Mouse (Mus musculus) kidney, embryonic 15.5 days (tissue): Measurements from ENCODE around the gene Cnpy4. TPM values are rescaled to one million over a fixed set of nuclear protein-coding genes. Genes with fewer than 3 reads are reported as not detected.

ENCODE experiments used
- ATAC-seq: fragments of 200-750 bp; cut with Nextera tagmentation; replicated peaks from 2 replicates; pipeline ENCODE4 v1.8.0; 2017; ENCODE audit warnings: moderate TSS enrichment; ENCODE audit not compliant: low FRiP score
- H3K27ac ChIP-seq: fragments of 300-500 bp; sonication (generic); 2 replicates; pipeline ENCODE4 v1.5.1; 2015; ENCODE audit warnings: mild to moderate bottlenecking, inconsistent platforms
- H3K27me3 ChIP-seq: fragments of 300-500 bp; sonication (generic); 2 replicates; pipeline ENCODE4 v1.6.1; 2015; ENCODE audit warnings: inconsistent platforms
- H3K36me3 ChIP-seq: fragments of 300-500 bp; sonication (generic); 2 replicates; pipeline ENCODE4 v1.6.1; 2015; ENCODE audit warnings: inconsistent platforms
- H3K4me1 ChIP-seq: fragments of 300-500 bp; sonication (generic); 2 replicates; pipeline ENCODE4 v1.6.1; 2015; ENCODE audit warnings: inconsistent platforms
- H3K4me2 ChIP-seq: fragments of 300-500 bp; sonication (generic); 2 replicates; pipeline ENCODE4 v1.6.1; 2015; ENCODE audit warnings: moderate library complexity, mild to moderate bottlenecking, inconsistent platforms
- H3K4me3 ChIP-seq: fragments of 300-500 bp; sonication (generic); replicated peaks from 2 replicates; pipeline ENCODE4 v1.5.1; 2015; ENCODE audit warnings: mild to moderate bottlenecking, inconsistent platforms
- H3K9ac ChIP-seq: fragments of 300-500 bp; sonication (generic); 2 replicates; pipeline ENCODE4 v1.6.1; 2015; ENCODE audit warnings: mild to moderate bottlenecking, inconsistent platforms
- H3K9me3 ChIP-seq: fragments of 300-500 bp; sonication (generic); replicated peaks from 2 replicates; pipeline ENCODE4 v1.6.1; 2016; ENCODE audit warnings: inconsistent platforms
- WGBS: fragments of 180-500 bp; shearing (Covaris S2); methylation state at CpG from one replicate; pipeline ENCODE4 v1.1.7; 2015; ENCODE audit warnings: mixed read lengths; 5-methylcytosine and 5-hydroxymethylcytosine counted together
- polyA plus RNA-seq: library from polyadenylated mRNA; unstranded; fragments of >200 nt; fragmentation: Nextera tagmentation; extraction: Ambion mirVana; gene quantifications from 2 replicates; pipeline ENCODE4 v1.2.1, GENCODE M21; 2015

Cnpy4 gene
- polyA plus RNA-seq = 61.9 and 62.9 TPM in 2 replicates

DNA sequence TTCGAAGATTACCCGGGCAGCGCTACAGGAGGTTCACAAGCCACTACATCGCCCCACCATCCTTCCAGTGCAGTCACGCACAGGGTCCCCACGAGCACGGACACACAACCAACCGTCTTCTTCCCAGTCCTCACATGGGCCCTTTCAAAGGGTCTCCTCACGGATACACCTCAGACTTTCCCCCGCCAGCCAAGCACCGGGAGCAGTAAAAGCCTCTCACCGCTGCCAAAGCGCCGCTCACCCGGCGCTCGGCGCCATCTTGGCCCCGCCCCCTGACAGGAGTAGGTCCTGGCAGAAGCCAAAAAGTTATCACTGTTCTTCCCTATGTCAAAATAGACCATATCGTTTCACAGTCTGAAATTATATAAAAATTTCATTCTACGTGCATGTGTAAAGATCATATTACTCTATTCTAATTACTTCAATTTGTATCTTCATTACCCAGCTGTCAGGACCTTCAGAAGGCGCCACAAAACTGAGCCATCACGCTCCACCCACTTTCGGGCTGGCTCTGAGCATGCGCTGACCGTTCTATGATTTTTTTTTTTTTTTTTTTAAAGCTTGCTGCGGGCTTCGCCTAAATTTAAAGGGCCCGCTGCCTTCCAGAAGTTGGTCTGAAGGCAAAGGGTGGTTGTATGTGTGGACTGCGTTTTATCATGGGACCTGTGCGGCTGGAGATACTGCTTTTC lies at the start of gene Cnpy4, which contains the start of gene Taf6:
TSS of gene Cnpy4 (plus strand) at position 536 of the 689 bp plus-strand sequence.
TSS of gene Taf6 (minus strand) at position 502 of the 689 bp plus-strand sequence.
- Histone ChIP-seq H3K27ac (peak within 1 kb of the TSS; percentile 84), H3K36me3 (peaks cover 56% of the 10 kb centered on the region), H3K4me2 (peak within 1 kb of the TSS; percentile 79), H3K4me3 (peak within 1 kb of the TSS; percentile 87), H3K27me3 (no peaks in the 10 kb centered on the region), H3K9me3 (no peaks in the 10 kb centered on the region), H3K4me1 (peaks cover 15% of the 10 kb centered on the region), H3K9ac (peak within 1 kb of the TSS; percentile 83)
- under 1% methylated on average over 31 of the region's 31 CpGs for WGBS
- peak; percentile 88 for ATAC-seq

DNA sequence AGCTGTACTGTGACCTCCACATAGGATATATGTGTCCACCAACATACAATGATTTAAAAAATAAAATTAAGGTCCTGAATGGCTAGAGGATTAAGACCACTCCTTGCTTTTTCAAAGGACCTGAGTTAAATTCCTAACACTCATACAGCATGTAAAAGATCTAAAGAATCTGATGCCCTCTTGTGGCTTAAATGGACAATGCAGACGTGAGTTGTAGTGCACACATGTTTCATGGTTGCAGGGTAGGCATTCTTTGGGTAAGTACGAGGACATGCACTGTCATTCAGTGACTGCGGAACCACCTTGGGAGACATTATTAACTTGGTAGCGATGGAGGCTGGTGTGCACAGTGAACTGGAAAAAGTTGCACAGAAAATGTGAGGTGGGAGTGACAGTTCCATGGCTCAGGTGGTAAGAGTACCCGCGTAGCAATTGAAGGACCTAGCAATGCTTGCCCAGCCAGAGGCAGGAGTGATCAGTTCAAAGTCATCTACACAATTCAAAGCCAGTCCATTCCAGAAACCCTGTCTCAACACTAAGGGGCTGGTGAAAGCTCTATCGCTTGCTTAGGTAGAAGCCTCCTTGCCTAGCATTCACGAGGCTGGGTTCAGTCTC lies 49.2 kb upstream of the Cnpy4 start:
- no peaks in the 10 kb centered on the region for H3K27me3 ChIP-seq
- no peak overlapping the region for H3K4me2 ChIP-seq
- no peak overlapping the region for H3K4me3 ChIP-seq
- no peak overlapping the region for H3K9ac ChIP-seq
- ATAC-seq = no peak
- peaks cover 38% of the 10 kb centered on the region for H3K36me3 ChIP-seq
- H3K4me1 ChIP-seq = no peaks in the 10 kb centered on the region
- no peaks in the 10 kb centered on the region for H3K9me3 ChIP-seq
- no peak overlapping the region for H3K27ac ChIP-seq
- 57% methylated on average over 8 of the region's 8 CpGs for WGBS

GRCm38 (mm10) chr5:138138585-138138984 lies 48.7 kb upstream of the Cnpy4 start:
- no peak overlapping the region for H3K4me2 ChIP-seq
- no peaks in the 10 kb centered on the region for H3K9me3 ChIP-seq
- no peak overlapping the region for H3K9ac ChIP-seq
- no peaks in the 10 kb centered on the region for H3K27me3 ChIP-seq
- no peaks in the 10 kb centered on the region for H3K4me1 ChIP-seq
- 67% methylated on average over 4 of the region's 4 CpGs for WGBS
- H3K27ac ChIP-seq = no peak overlapping the region
- no peak overlapping the region for H3K4me3 ChIP-seq
- ATAC-seq = no peak
- H3K36me3 ChIP-seq = peaks cover 38% of the 10 kb centered on the region

DNA sequence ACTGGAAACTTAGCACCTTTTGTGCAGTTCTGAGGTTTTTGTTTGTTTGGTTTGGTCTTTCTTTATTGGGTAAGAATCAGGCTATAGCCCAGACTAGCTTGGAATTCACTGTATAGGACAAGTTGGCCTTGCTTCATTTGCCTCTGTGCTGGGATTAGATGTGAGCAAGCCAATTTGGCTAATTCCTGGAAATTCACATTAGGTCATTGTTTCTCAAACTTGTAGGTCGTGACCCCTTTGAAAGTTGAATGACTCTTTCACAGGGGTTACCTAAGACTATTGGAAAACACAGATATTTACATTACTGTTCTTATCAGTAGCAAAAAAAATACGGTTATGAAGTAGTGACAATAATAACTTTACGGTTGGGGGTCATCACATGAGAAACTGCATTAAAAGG lies 32.9 kb upstream of the Cnpy4 start:
- 87% methylated on average over 3 of the region's 3 CpGs for WGBS

GRCm38 (mm10) chr5:138155443-138155976 lies 31.8 kb upstream of the Cnpy4 start, which contains the start of gene Zfp113:
Zfp113 (minus strand) TSS chr5:138155744.
- under 1% methylated on average over 31 of the region's 31 CpGs for WGBS
- H3K4me3 ChIP-seq = peak within 1 kb of the TSS; percentile 86
- peak within 1 kb of the TSS; percentile 91 for H3K9ac ChIP-seq
- peaks cover 26% of the 10 kb centered on the region for H3K36me3 ChIP-seq
- peak within 1 kb of the TSS; percentile 93 for H3K27ac ChIP-seq
- H3K4me1 ChIP-seq = peaks cover 16% of the 10 kb centered on the region
- H3K9me3 ChIP-seq = no peaks in the 10 kb centered on the region
- ATAC-seq = peak; percentile 97
- peak within 1 kb of the TSS; percentile 72 for H3K4me2 ChIP-seq
- H3K27me3 ChIP-seq = no peaks in the 10 kb centered on the region

More for the DNA sequence above, 32.9 kb upstream of the Cnpy4 start:
- Histone ChIP-seq H3K9ac (peak overlapping the region; percentile 91), H3K36me3 (peaks cover 32% of the 10 kb centered on the region), H3K27me3 (no peaks in the 10 kb centered on the region), H3K4me2 (peak overlapping the region; percentile 72), H3K9me3 (no peaks in the 10 kb centered on the region), H3K27ac (0 out of 2 replicates have a peak overlapping the region, but pooled peaks have one; percentile 93), H3K4me3 (peak overlapping the region; percentile 86), H3K4me1 (peaks cover 12% of the 10 kb centered on the region)
- no peak for ATAC-seq

GRCm38 (mm10) chr5:138160224-138160762 lies 27.0 kb upstream of the Cnpy4 start:
- Histone ChIP-seq H3K4me2 (peak overlapping the region; percentile 61), H3K27me3 (no peaks in the 10 kb centered on the region), H3K9ac (peak overlapping the region; percentile 81; the same call in 1 of the 2 replicates), H3K4me1 (peaks cover 21% of the 10 kb centered on the region), H3K4me3 (peak overlapping the region; percentile 79), H3K36me3 (peaks cover 31% of the 10 kb centered on the region), H3K9me3 (no peaks in the 10 kb centered on the region), H3K27ac (peak overlapping the region; percentile 82)
- WGBS = 67% methylated on average over 7 of the region's 7 CpGs
- no peak for ATAC-seq

DNA sequence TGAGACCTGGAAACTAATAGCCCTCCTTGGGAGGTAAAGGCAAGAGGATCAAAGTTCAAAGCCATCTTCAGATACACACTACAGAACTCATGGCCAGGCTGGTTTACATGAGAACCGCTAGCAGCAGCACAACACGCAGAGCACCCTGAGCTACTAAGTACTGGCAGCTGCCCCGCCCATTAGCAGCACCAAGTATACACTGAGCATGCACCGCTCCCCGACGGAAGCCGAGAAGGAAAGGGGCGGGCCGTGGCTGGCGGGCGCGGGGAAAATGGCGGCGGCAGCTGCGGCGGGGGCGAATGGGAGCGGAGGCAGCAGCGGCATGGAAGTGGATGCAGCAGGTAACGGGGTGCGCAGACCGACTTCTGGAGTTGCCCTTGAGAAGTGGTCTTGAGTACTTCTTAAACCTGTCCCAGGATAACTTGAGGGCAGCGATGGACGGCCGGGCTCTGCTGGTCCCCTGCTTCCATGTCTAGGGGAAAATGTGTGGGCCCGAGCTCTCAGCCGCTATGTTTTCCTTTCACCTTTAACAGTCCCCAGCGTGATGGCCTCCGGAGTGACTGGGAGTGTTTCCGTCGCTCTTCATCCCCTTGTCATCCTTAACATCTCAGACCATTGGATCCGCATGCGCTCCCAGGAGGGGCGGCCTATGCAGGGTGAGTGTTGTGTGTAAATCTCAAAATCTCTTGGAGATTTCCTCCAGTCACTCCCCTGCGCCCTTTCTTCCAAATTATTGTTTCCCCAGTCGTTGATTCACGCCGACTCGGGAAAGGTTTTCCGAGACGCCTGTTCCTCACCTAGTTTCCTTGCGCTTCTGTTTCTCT lies 26.2 kb upstream of the Cnpy4 start, which contains the start of gene Cops6:
TSS of gene Cops6 (plus strand) at position 230 of the 824 bp plus-strand sequence.
- H3K9me3 ChIP-seq = no peaks in the 10 kb centered on the region
- peak within 1 kb of the TSS; percentile 81 for H3K9ac ChIP-seq
- peak; percentile 96 for ATAC-seq

GRCm38 (mm10) chr5:138163046-138163445 lies 24.2 kb upstream of the Cnpy4 start:
- H3K4me3 ChIP-seq = no peak overlapping the region
- 62% methylated on average over 6 of the region's 6 CpGs for WGBS
- H3K4me1 ChIP-seq = peaks cover 25% of the 10 kb centered on the region
- ATAC-seq = no peak
- H3K9ac ChIP-seq = no peak overlapping the region
- H3K4me2 ChIP-seq = no peak overlapping the region
- H3K36me3 ChIP-seq = peaks cover 59% of the 10 kb centered on the region
- H3K27ac ChIP-seq = no peak overlapping the region
- H3K9me3 ChIP-seq = no peaks in the 10 kb centered on the region
- H3K27me3 ChIP-seq = no peaks in the 10 kb centered on the region

More for the DNA sequence above, 26.2 kb upstream of the Cnpy4 start, which contains the start of gene Cops6:
- Histone ChIP-seq H3K4me1 (peaks cover 22% of the 10 kb centered on the region), H3K4me3 (peak within 1 kb of the TSS; percentile 79), H3K4me2 (peak within 1 kb of the TSS; percentile 61), H3K27ac (peak within 1 kb of the TSS; percentile 82), H3K27me3 (no peaks in the 10 kb centered on the region), H3K36me3 (peaks cover 39% of the 10 kb centered on the region)
- 1% methylated on average over 42 of the region's 42 CpGs for WGBS

DNA sequence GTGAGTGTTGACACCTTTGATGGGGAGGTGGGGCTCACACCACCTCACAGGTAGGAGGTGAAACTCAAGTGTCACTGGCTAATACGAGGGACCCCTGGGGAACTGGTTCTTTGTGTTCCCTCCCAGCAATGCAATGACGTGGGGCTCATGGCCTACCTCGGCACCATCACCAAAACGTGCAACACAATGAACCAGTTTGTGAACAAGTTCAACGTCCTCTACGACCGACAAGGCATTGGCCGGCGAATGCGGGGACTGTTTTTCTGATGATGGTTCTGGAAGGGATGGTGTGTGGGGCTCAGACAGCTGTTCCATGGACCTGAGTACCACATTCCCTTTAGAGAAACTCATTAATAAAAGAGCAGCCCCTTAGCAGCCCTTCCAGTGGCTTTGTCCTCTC lies 23.7 kb upstream of the Cnpy4 start:
- H3K9me3 ChIP-seq = no peaks in the 10 kb centered on the region
- no peak overlapping the region for H3K4me2 ChIP-seq
- 69% methylated on average over 10 of the region's 10 CpGs for WGBS
- no peak overlapping the region for H3K9ac ChIP-seq
- no peak for ATAC-seq
- no peaks in the 10 kb centered on the region for H3K27me3 ChIP-seq
- H3K4me3 ChIP-seq = no peak overlapping the region
- H3K4me1 ChIP-seq = peaks cover 25% of the 10 kb centered on the region
- H3K27ac ChIP-seq = no peak overlapping the region
- H3K36me3 ChIP-seq = peaks cover 64% of the 10 kb centered on the region

DNA sequence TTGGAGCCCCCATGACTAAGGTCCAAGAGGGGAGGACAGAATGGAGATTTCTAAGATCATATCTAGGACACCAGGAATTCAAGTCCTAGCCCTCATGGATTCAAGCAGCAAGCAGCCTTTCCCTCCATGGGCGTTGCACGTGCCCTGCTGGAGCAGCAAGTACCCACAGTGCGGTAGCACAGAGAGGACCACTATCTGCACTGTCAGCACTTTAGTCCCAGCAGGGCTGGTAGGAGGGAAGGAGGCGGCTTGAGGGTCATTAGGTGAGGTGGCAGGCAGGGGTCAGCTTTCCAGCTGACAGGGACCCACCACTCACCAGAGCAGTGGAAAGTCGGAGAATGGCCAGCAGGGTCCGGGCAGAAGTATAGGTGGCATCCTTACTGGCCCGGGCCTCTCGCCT lies 21.7 kb upstream of the Cnpy4 start:
- peaks cover 78% of the 10 kb centered on the region for H3K36me3 ChIP-seq
- no peak for ATAC-seq
- no peak overlapping the region for H3K27ac ChIP-seq
- no peak overlapping the region for H3K4me3 ChIP-seq
- H3K4me1 ChIP-seq = peaks cover 34% of the 10 kb centered on the region
- no peaks in the 10 kb centered on the region for H3K9me3 ChIP-seq
- no peaks in the 10 kb centered on the region for H3K27me3 ChIP-seq
- no peak overlapping the region for H3K9ac ChIP-seq
- no peak overlapping the region for H3K4me2 ChIP-seq
- 66% methylated on average over 8 of the region's 8 CpGs for WGBS

DNA sequence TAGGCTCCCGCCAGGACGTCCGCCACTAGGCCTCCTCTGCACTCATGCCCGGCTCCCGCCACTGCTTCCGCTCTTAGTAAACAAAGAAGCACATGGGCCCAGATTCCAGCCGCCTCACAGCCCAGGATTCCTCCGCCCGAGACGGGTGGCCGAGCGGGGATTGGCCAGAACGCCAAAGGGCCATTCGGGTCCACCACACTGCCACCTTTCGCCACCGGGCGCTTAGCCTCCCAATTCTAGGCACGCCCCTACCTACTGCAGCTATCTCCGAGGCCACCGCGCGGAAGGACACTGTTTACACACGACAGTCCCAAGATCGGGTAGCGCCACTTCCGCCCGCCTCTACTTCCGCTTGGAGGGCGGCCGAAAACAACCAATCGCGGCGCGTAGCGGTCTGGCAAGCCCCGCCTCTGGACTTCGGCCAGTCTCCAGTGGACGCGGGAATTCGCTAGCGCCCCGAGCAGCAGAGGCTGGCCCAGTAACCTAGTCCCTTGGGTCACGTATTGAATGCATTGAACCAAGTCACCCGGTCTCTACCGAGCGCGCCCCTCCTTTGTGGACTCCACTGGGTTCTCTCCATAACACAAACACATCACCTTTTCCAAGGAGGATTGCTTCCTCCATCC lies 16.2 kb upstream of the Cnpy4 start:
- peak overlapping the region; percentile 72 for H3K4me3 ChIP-seq
- peaks cover 66% of the 10 kb centered on the region for H3K36me3 ChIP-seq
- peaks cover 30% of the 10 kb centered on the region for H3K4me1 ChIP-seq
- peak overlapping the region; percentile 72 for H3K9ac ChIP-seq
- under 1% methylated on average over 47 of the region's 47 CpGs for WGBS
- peak overlapping the region; percentile 78 for H3K4me2 ChIP-seq
- no peaks in the 10 kb centered on the region for H3K9me3 ChIP-seq
- no peaks in the 10 kb centered on the region for H3K27me3 ChIP-seq
- H3K27ac ChIP-seq = peak overlapping the region; percentile 96
- peak; percentile 91 for ATAC-seq
